Mouse (Mus musculus) thymus, postnatal 0 days (tissue): ENCODE measurements around the gene Tsc22d3. TPM values are rescaled to one million over a fixed set of nuclear protein-coding genes. Genes with fewer than 3 reads are reported as not detected.
"Not testable (repeated sequence)": the region's sequence is repeated elsewhere in the genome, so short reads cannot be mapped to it uniquely, and the experiment has no call there.

Experiments used
- DNase-seq: peaks from one replicate; pipeline ENCODE4 v3.0.0-alpha.2; 2015; ENCODE audit warnings: low spot score
- polyA plus RNA-seq: library from polyadenylated mRNA; unstranded; fragments of >200 nt; fragmentation: Nextera tagmentation; extraction: Ambion mirVana; gene quantifications from 2 replicates; pipeline ENCODE4 v1.2.1, GENCODE M21; 2015

Gene Tsc22d3
- polyA plus RNA-seq, 1 experiment from 2014 or later = 74.0 TPM

GRCm38 (mm10) chrX:140501401-140502301 is 98.8 kb downstream of the Tsc22d3 start:
- DNase-seq = no peak

DNA sequence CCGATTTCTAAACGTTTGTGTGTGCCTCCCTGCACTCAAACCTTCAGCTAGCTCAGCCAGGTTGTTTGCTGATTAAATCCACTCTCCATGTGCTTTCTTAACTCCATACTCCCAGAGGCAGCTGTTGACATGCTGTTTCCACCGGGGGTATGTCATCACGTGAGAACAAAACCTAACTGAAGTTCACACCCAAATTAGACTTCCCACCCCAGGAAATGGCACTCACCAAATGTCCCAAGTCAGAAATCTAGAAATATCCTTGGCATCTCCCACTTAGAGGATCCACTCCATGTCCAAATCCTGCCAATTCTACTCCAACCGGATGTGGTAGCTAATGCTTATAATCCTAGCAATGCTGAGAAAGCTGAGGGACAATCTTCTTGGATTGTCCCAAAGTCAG is 100.2 kb downstream of the Tsc22d3 start:
- no peak for DNase-seq

- DNase-seq = not testable (repeated sequence)
These were observed 102.0 kb downstream of the Tsc22d3 start for GRCm38 (mm10) chrX:140498431-140498830.

GRCm38 (mm10) chrX:140494170-140494569 is 106.3 kb downstream of the Tsc22d3 start:
- DNase-seq = no peak

GRCm38 (mm10) chrX:140493527-140494029 is 106.9 kb downstream of the Tsc22d3 start:
- no peak for DNase-seq

GRCm38 (mm10) chrX:140491884-140492571 is 108.4 kb downstream of the Tsc22d3 start:
- DNase-seq = peak; percentile 47

- no peak for DNase-seq
These were observed 110.3 kb downstream of the Tsc22d3 start for GRCm38 (mm10) chrX:140490203-140490602.

Other genes starting within 250 kb of the Tsc22d3 start
- 71.9 and 72.7 TPM in 2 replicates for gene Prps1, start 144.0 kb downstream of the Tsc22d3 start, polyA plus RNA-seq
- 1.7 and 2.0 TPM in 2 replicates for gene Mid2, start 63.9 kb upstream of the Tsc22d3 start, polyA plus RNA-seq
- gene Tex13b, start 212.8 kb upstream of the Tsc22d3 start, polyA plus RNA-seq = not detected in 2 replicates